Mouse (Mus musculus): ENCODE measurements around the gene Actr5. TPM values are rescaled to one million over a fixed set of nuclear protein-coding genes. Genes with fewer than 3 reads are reported as not detected.
A peak's percentile ranks its signal among the peaks of the same experiment; 100 is the strongest.

Gene Actr5
- polyA plus RNA-seq, 1 experiment, result 7.7 TPM

DNA sequence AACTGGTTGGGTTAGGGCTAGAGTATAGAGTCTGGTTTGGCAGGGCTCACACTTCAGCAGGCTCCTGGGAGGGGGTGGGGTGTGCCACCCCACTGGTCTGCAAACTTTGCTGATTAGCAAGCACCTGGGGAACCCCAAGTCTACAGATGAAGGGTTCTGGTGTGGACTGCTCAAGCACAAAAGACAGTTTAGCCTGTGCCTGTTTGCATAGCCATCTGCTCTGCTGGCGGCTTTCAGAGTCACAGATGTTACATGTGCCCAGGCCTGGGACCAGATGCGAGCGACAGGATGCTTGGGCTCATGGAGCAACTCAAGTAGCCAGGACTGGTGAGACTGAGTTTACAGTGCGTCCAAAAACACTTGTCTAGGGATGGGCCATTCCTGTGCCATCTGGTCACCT lies 48.8 kb downstream of the Actr5 start:
- peaks cover 31% of the 10 kb centered on the region for H3K4me1 ChIP-seq (ENCODE audit: control insufficient read depth, insufficient read depth, insufficient read length, low read length)
- no peak overlapping the region for H3K4me3 ChIP-seq (ENCODE audit: low read depth, low read length)
- WGBS, result 68% methylated on average over 4 of the region's 4 CpGs
- TF ChIP-seq POLR2A (IDR thresholded peaks at IDR 0.05; ENCODE audit: low read depth, low read length), result no peak
- TF ChIP-seq CTCF (IDR thresholded peaks at IDR 0.05; ENCODE audit: extremely low read depth, insufficient read length, insufficient replicate concordance, low read depth, low read length), result no peak
- peak overlapping the region; percentile 3; the same call in 1 of the 2 replicates for H3K27ac ChIP-seq (ENCODE audit: insufficient read depth, low read depth, low read length)
- no peaks in the 10 kb centered on the region for H3K36me3 ChIP-seq (ENCODE audit: control insufficient read depth, insufficient read depth, low read length)
- no peaks in the 10 kb centered on the region for H3K27me3 ChIP-seq (ENCODE audit: control insufficient read depth, insufficient read depth, low read length)

DNA sequence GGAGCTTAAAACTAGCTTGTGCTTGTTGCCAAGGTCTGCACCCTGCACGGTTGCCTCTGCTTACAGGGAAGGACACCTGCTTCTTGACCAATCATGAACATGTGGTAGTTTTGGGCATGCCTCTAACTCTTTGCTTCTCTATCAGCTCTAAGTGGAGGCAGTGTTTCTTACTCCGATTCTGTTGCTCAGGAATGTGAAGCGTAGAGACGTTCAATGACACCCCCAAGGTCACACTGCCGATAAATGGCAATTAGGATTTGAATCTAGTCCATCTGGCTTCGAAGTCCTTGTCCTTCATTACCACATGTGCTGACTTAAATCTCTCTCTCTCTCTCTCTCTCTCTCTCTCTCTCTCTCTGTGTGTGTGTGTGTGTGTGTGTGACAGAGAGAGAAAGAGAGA lies 49.4 kb downstream of the Actr5 start:
- Histone ChIP-seq H3K27me3 (ENCODE audit: control insufficient read depth, insufficient read depth, low read length) (no peaks in the 10 kb centered on the region), H3K4me1 (ENCODE audit: control insufficient read depth, insufficient read depth, insufficient read length, low read length) (peaks cover 25% of the 10 kb centered on the region; the same call in 1 of the 2 replicates), H3K27ac (ENCODE audit: insufficient read depth, low read depth, low read length) (no peak overlapping the region), H3K4me3 (ENCODE audit: low read depth, low read length) (no peak overlapping the region), H3K36me3 (ENCODE audit: control insufficient read depth, insufficient read depth, low read length) (no peaks in the 10 kb centered on the region)
- TF ChIP-seq POLR2A (IDR thresholded peaks at IDR 0.05; ENCODE audit: low read depth, low read length), result no peak
- no peak for TF ChIP-seq CTCF (IDR thresholded peaks at IDR 0.05; ENCODE audit: extremely low read depth, insufficient read length, insufficient replicate concordance, low read depth, low read length)
- WGBS, result 32% methylated on average over 6 of the region's 6 CpGs

DNA sequence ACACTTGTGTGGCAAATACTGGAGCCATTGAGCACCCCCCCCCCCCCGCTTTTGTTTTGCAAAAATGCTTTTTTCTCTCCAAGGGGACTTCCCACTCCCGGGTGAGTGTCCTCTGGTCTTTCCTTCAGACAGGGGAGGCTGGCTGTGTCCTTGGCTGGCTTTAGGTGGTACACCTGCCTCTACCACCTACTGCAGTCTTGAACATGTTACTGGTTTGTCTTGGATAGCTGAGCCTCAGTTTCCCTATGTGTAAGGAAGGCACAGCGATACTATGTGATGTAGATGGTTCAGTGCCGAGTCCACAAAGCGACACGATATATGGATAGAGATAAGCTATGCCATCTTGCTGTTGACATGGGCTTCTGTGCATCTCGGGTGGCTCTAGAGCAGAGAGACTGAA lies 50.1 kb downstream of the Actr5 start:
- WGBS, result 85% methylated on average over 7 of the region's 7 CpGs
- TF ChIP-seq POLR2A (IDR thresholded peaks at IDR 0.05; ENCODE audit: low read depth, low read length), result no peak
- TF ChIP-seq CTCF (IDR thresholded peaks at IDR 0.05; ENCODE audit: extremely low read depth, insufficient read length, insufficient replicate concordance, low read depth, low read length), result no peak

DNA sequence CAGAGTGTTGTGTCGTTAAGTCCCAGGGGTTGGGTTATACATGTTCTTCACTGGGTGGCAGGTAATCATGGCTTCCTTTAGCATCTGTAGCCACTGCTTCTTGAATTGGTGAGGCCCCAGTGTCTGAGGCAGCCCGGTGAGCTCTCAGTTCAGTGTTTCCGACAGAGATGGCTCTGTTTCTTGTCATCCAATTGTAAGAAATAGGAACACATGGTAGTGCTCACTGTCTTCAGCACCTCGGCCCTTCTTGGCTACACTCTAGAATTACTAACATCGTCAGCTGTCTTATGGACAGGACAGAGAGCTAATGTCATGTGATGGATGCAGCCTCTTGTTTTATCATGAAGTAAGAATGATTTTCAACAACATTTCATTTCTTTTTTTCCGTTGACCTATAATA lies 50.5 kb downstream of the Actr5 start:
- Histone ChIP-seq H3K4me1 (ENCODE audit: control insufficient read depth, insufficient read depth, insufficient read length, low read length) (peaks cover 18% of the 10 kb centered on the region; the same call in 1 of the 2 replicates), H3K36me3 (ENCODE audit: control insufficient read depth, insufficient read depth, low read length) (no peaks in the 10 kb centered on the region), H3K27ac (ENCODE audit: insufficient read depth, low read depth, low read length) (no peak overlapping the region), H3K4me3 (ENCODE audit: low read depth, low read length) (no peak overlapping the region), H3K27me3 (ENCODE audit: control insufficient read depth, insufficient read depth, low read length) (no peaks in the 10 kb centered on the region)
- TF ChIP-seq POLR2A (IDR thresholded peaks at IDR 0.05; ENCODE audit: low read depth, low read length) (no peak), CTCF (IDR thresholded peaks at IDR 0.05; ENCODE audit: extremely low read depth, insufficient read length, insufficient replicate concordance, low read depth, low read length) (no peak)
- WGBS, result 76% methylated on average over 6 of the region's 6 CpGs

More for the DNA sequence above, 50.1 kb downstream of the Actr5 start:
- Histone ChIP-seq H3K27ac (ENCODE audit: insufficient read depth, low read depth, low read length) (no peak overlapping the region), H3K36me3 (ENCODE audit: control insufficient read depth, insufficient read depth, low read length) (no peaks in the 10 kb centered on the region), H3K27me3 (ENCODE audit: control insufficient read depth, insufficient read depth, low read length) (no peaks in the 10 kb centered on the region), H3K4me1 (ENCODE audit: control insufficient read depth, insufficient read depth, insufficient read length, low read length) (peaks cover 21% of the 10 kb centered on the region; the same call in 1 of the 2 replicates), H3K4me3 (ENCODE audit: low read depth, low read length) (no peak overlapping the region)

DNA sequence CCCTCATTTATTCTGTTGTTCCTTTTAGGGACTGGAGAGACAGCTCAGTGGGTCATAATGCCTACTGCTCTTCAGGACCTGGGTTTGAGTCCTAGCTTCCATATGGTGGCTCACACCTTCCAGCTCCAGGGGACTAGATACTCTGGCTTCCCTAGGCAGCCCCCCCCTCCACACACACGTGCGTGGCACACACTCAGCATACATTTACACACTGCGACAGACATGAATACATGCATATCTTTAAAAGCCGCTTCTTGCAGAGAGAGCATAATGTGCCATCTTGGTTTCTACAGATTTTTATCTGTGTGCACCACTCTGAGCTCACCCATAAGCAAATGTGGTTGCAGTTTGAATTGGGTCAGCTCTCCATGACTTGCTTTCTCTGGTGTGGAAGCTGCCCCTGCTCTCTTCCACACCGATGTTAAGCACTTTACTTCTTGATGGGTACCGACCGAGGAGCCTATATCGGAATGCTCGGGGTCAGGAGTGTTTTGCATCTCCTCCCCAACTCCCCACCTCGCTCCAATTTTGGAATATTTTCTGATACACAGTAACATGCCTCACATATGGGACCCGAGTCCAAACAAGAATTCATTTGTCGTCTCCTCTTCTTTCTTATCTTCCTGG lies 51.3 kb downstream of the Actr5 start:
- no peaks in the 10 kb centered on the region for H3K36me3 ChIP-seq (ENCODE audit: control insufficient read depth, insufficient read depth, low read length)
- no peaks in the 10 kb centered on the region for H3K27me3 ChIP-seq (ENCODE audit: control insufficient read depth, insufficient read depth, low read length)
- H3K27ac ChIP-seq (ENCODE audit: insufficient read depth, low read depth, low read length), result no peak overlapping the region
- no peak overlapping the region for H3K4me3 ChIP-seq (ENCODE audit: low read depth, low read length)
- TF ChIP-seq POLR2A (IDR thresholded peaks at IDR 0.05; ENCODE audit: low read depth, low read length) (no peak), CTCF (IDR thresholded peaks at IDR 0.05; ENCODE audit: extremely low read depth, insufficient read length, insufficient replicate concordance, low read depth, low read length) (no peak)
- 91% methylated on average over 12 of the region's 12 CpGs for WGBS
- peaks cover 19% of the 10 kb centered on the region; the same call in 1 of the 2 replicates for H3K4me1 ChIP-seq (ENCODE audit: control insufficient read depth, insufficient read depth, insufficient read length, low read length)

DNA sequence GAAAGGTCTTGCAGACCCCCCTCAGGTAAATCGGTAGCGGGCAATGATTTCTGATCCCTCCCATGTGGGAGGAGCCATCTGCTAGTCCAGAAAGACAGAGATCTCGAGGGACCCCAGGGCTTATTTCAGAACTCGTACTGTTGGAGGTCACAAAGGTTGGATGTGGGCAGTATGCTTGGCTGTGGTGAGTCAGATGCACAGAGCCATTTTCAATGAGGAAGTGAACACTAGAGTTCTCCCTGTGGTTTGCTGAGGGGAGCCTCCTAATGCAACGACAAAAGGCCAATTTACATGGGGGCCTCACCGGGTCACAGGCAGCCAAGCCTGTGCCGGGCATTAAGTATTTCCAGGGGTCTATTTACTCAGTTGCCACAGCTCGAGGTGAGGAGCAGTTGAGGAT lies 53.3 kb downstream of the Actr5 start:
- H3K27me3 ChIP-seq (ENCODE audit: control insufficient read depth, insufficient read depth, low read length), result no peaks in the 10 kb centered on the region
- H3K4me1 ChIP-seq (ENCODE audit: control insufficient read depth, insufficient read depth, insufficient read length, low read length), result peaks cover 16% of the 10 kb centered on the region; the same call in 1 of the 2 replicates
- H3K4me3 ChIP-seq (ENCODE audit: low read depth, low read length), result no peak overlapping the region
- no peak overlapping the region for H3K27ac ChIP-seq (ENCODE audit: insufficient read depth, low read depth, low read length)
- 69% methylated on average over 8 of the region's 8 CpGs for WGBS
- H3K36me3 ChIP-seq (ENCODE audit: control insufficient read depth, insufficient read depth, low read length), result no peaks in the 10 kb centered on the region
- TF ChIP-seq CTCF (IDR thresholded peaks at IDR 0.05; ENCODE audit: extremely low read depth, insufficient read length, insufficient replicate concordance, low read depth, low read length), result no peak
- TF ChIP-seq POLR2A (IDR thresholded peaks at IDR 0.05; ENCODE audit: low read depth, low read length), result no peak

DNA sequence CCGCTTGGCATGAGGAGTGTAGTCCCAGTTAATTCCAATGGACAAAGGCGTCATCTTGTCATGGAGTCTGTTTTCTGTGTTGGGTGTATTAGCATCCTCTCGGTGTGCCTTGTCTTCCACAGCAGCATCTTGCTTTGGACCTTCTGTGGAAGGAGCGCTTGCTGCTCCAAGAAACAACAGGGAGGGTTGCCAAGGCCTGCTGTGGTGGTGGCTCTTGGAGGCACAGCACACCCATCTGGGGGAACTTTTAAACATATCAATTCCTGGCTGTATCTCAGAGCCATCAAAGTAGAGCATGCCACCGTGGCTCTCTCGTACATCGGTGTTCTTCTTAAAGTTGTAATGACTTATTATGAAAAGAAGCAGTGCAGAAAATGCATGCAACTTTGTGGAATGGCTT lies 54.4 kb downstream of the Actr5 start:
- Histone ChIP-seq H3K27me3 (ENCODE audit: control insufficient read depth, insufficient read depth, low read length) (no peaks in the 10 kb centered on the region), H3K4me1 (ENCODE audit: control insufficient read depth, insufficient read depth, insufficient read length, low read length) (peaks cover 11% of the 10 kb centered on the region; the same call in 1 of the 2 replicates), H3K27ac (ENCODE audit: insufficient read depth, low read depth, low read length) (no peak overlapping the region), H3K36me3 (ENCODE audit: control insufficient read depth, insufficient read depth, low read length) (no peaks in the 10 kb centered on the region), H3K4me3 (ENCODE audit: low read depth, low read length) (no peak overlapping the region)
- TF ChIP-seq POLR2A (IDR thresholded peaks at IDR 0.05; ENCODE audit: low read depth, low read length) (no peak), CTCF (IDR thresholded peaks at IDR 0.05; ENCODE audit: extremely low read depth, insufficient read length, insufficient replicate concordance, low read depth, low read length) (no peak)
- 94% methylated on average over 7 of the region's 7 CpGs for WGBS
